Mouse (Mus musculus): Measurements from ENCODE around the gene Dio1. TPM values are rescaled to one million over a fixed set of nuclear protein-coding genes. Genes with fewer than 3 reads are reported as not detected.
A peak's percentile ranks its signal among the peaks of the same experiment; 100 is the strongest.

Dio1 gene
- polyA plus RNA-seq (2016; fragmentation: Nextera tagmentation; extraction: Ambion mirVana) = not detected in 2 replicates

- H3K4me2 ChIP-seq = no peak within 1 kb of the TSS
- H3K36me3 ChIP-seq = no peaks in the 10 kb centered on the region
- WGBS = 46% methylated on average over 6 of the region's 6 CpGs
- peaks cover 12% of the 10 kb centered on the region; the same call in 1 of the 2 replicates for H3K4me1 ChIP-seq (replicated peaks)
- H3K27ac ChIP-seq = no peak within 1 kb of the TSS
- H3K9me3 ChIP-seq = no peaks in the 10 kb centered on the region
- H3K9ac ChIP-seq (replicated peaks) = no peak within 1 kb of the TSS
- peaks cover 6% of the 10 kb centered on the region; the same call in 1 of the 2 replicates for H3K27me3 ChIP-seq
- H3K4me3 ChIP-seq (replicated peaks) = no peak within 1 kb of the TSS
- ATAC-seq (ENCODE audit: insufficient number of reproducible peaks, insufficient read depth, low FRiP score, low TSS enrichment, low read depth) = no peak
Observed at GRCm38 (mm10) chr4:107306966-107307365, at the start of gene Dio1. Gene Dio1, minus strand, starts transcription at chr4:107307169.

GRCm38 (mm10) chr4:107354543-107354942 lies 47.6 kb upstream of the Dio1 start:
- Histone ChIP-seq H3K4me3 (replicated peaks) (no peak overlapping the region), H3K36me3 (peaks cover 17% of the 10 kb centered on the region), H3K27ac (no peak overlapping the region), H3K4me1 (replicated peaks) (peaks cover 11% of the 10 kb centered on the region), H3K9ac (replicated peaks) (no peak overlapping the region), H3K9me3 (no peaks in the 10 kb centered on the region), H3K4me2 (no peak overlapping the region), H3K27me3 (no peaks in the 10 kb centered on the region)
- WGBS = 13% methylated on average over 4 of the region's 4 CpGs
- ATAC-seq (ENCODE audit: insufficient number of reproducible peaks, insufficient read depth, low FRiP score, low TSS enrichment, low read depth) = no peak

GRCm38 (mm10) chr4:107354126-107354525 lies 47.2 kb upstream of the Dio1 start:
- no peak for ATAC-seq (ENCODE audit: insufficient number of reproducible peaks, insufficient read depth, low FRiP score, low TSS enrichment, low read depth)
- Histone ChIP-seq H3K4me3 (replicated peaks) (no peak overlapping the region), H3K4me2 (no peak overlapping the region), H3K36me3 (peaks cover 15% of the 10 kb centered on the region), H3K27ac (no peak overlapping the region), H3K4me1 (replicated peaks) (peaks cover 11% of the 10 kb centered on the region), H3K9me3 (no peaks in the 10 kb centered on the region), H3K9ac (replicated peaks) (no peak overlapping the region), H3K27me3 (no peaks in the 10 kb centered on the region)
- 63% methylated on average over 5 of the region's 5 CpGs for WGBS

- Histone ChIP-seq H3K4me3 (replicated peaks) (no peak overlapping the region), H3K27me3 (no peaks in the 10 kb centered on the region), H3K9ac (replicated peaks) (no peak overlapping the region), H3K9me3 (no peaks in the 10 kb centered on the region), H3K4me2 (no peak overlapping the region), H3K36me3 (peaks cover 15% of the 10 kb centered on the region), H3K4me1 (replicated peaks) (peaks cover 16% of the 10 kb centered on the region), H3K27ac (no peak overlapping the region)
- WGBS = 84% methylated on average over 3 of the region's 3 CpGs
- ATAC-seq (ENCODE audit: insufficient number of reproducible peaks, insufficient read depth, low FRiP score, low TSS enrichment, low read depth) = no peak
Observed at GRCm38 (mm10) chr4:107353612-107354011, 46.6 kb upstream of the Dio1 start.

- no peak overlapping the region for H3K9ac ChIP-seq (replicated peaks)
- H3K4me1 ChIP-seq (replicated peaks) = peaks cover 18% of the 10 kb centered on the region
- H3K36me3 ChIP-seq = peaks cover 31% of the 10 kb centered on the region
- no peak overlapping the region for H3K27ac ChIP-seq
- no peak overlapping the region for H3K4me3 ChIP-seq (replicated peaks)
- no peak overlapping the region for H3K4me2 ChIP-seq
- no peaks in the 10 kb centered on the region for H3K9me3 ChIP-seq
- no peak for ATAC-seq (ENCODE audit: insufficient number of reproducible peaks, insufficient read depth, low FRiP score, low TSS enrichment, low read depth)
- H3K27me3 ChIP-seq = no peaks in the 10 kb centered on the region
Observed at GRCm38 (mm10) chr4:107351368-107351767, 44.4 kb upstream of the Dio1 start.

- no peak overlapping the region for H3K27ac ChIP-seq
- peaks cover 45% of the 10 kb centered on the region for H3K36me3 ChIP-seq
- H3K27me3 ChIP-seq = no peaks in the 10 kb centered on the region
- H3K9ac ChIP-seq (replicated peaks) = no peak overlapping the region
- H3K4me1 ChIP-seq (replicated peaks) = peaks cover 14% of the 10 kb centered on the region
- WGBS = 65% methylated on average over 8 of the region's 8 CpGs
- ATAC-seq (ENCODE audit: insufficient number of reproducible peaks, insufficient read depth, low FRiP score, low TSS enrichment, low read depth) = peak; percentile 5; the same call in 1 of the 2 replicates
- no peaks in the 10 kb centered on the region for H3K9me3 ChIP-seq
- H3K4me3 ChIP-seq (replicated peaks) = no peak overlapping the region
- H3K4me2 ChIP-seq = no peak overlapping the region
Observed at GRCm38 (mm10) chr4:107349311-107350008, 42.5 kb upstream of the Dio1 start.

- no peak for ATAC-seq (ENCODE audit: insufficient number of reproducible peaks, insufficient read depth, low FRiP score, low TSS enrichment, low read depth)
- H3K27ac ChIP-seq = peak overlapping the region; percentile 50; the same call in 1 of the 2 replicates
- 71% methylated on average over 20 of the region's 20 CpGs for WGBS
Observed at GRCm38 (mm10) chr4:107348529-107349310, 41.8 kb upstream of the Dio1 start.

GRCm38 (mm10) chr4:107347221-107347620 lies 40.3 kb upstream of the Dio1 start:
- H3K27ac ChIP-seq = no peak overlapping the region
- ATAC-seq (ENCODE audit: insufficient number of reproducible peaks, insufficient read depth, low FRiP score, low TSS enrichment, low read depth) = no peak
- WGBS = 63% methylated on average over 6 of the region's 6 CpGs

More at GRCm38 (mm10) chr4:107348529-107349310, 41.8 kb upstream of the Dio1 start:
- Histone ChIP-seq H3K9ac (replicated peaks) (no peak overlapping the region), H3K36me3 (peaks cover 45% of the 10 kb centered on the region), H3K4me3 (replicated peaks) (no peak overlapping the region), H3K27me3 (no peaks in the 10 kb centered on the region), H3K9me3 (no peaks in the 10 kb centered on the region), H3K4me1 (replicated peaks) (peaks cover 7% of the 10 kb centered on the region; the same call in 1 of the 2 replicates), H3K4me2 (no peak overlapping the region)

GRCm38 (mm10) chr4:107344612-107345011 lies 37.6 kb upstream of the Dio1 start:
- Histone ChIP-seq H3K36me3 (peaks cover 38% of the 10 kb centered on the region), H3K4me2 (no peak overlapping the region), H3K27ac (no peak overlapping the region), H3K9me3 (no peaks in the 10 kb centered on the region), H3K27me3 (no peaks in the 10 kb centered on the region), H3K9ac (replicated peaks) (no peak overlapping the region), H3K4me1 (replicated peaks) (peaks cover 18% of the 10 kb centered on the region), H3K4me3 (replicated peaks) (no peak overlapping the region)
- 89% methylated on average over 7 of the region's 7 CpGs for WGBS
- ATAC-seq (ENCODE audit: insufficient number of reproducible peaks, insufficient read depth, low FRiP score, low TSS enrichment, low read depth) = no peak

More at GRCm38 (mm10) chr4:107347221-107347620, 40.3 kb upstream of the Dio1 start:
- no peak overlapping the region for H3K9ac ChIP-seq (replicated peaks)
- no peak overlapping the region for H3K4me2 ChIP-seq
- H3K27me3 ChIP-seq = no peaks in the 10 kb centered on the region
- H3K4me1 ChIP-seq (replicated peaks) = peaks cover 7% of the 10 kb centered on the region; the same call in 1 of the 2 replicates
- H3K9me3 ChIP-seq = no peaks in the 10 kb centered on the region
- H3K36me3 ChIP-seq = peaks cover 53% of the 10 kb centered on the region
- H3K4me3 ChIP-seq (replicated peaks) = no peak overlapping the region

- H3K4me1 ChIP-seq (replicated peaks) = peaks cover 12% of the 10 kb centered on the region
- no peak overlapping the region for H3K9ac ChIP-seq (replicated peaks)
- peaks cover 33% of the 10 kb centered on the region for H3K36me3 ChIP-seq
- H3K27ac ChIP-seq = peak overlapping the region; percentile 79
- 0 out of 2 replicates have a peak overlapping the region, but pooled peaks have one; percentile 6 for H3K4me2 ChIP-seq
- no peaks in the 10 kb centered on the region for H3K9me3 ChIP-seq
- no peak overlapping the region for H3K4me3 ChIP-seq (replicated peaks)
- no peaks in the 10 kb centered on the region for H3K27me3 ChIP-seq
- 41% methylated on average over 5 of the region's 5 CpGs for WGBS
- no peak for ATAC-seq (ENCODE audit: insufficient number of reproducible peaks, insufficient read depth, low FRiP score, low TSS enrichment, low read depth)
Observed at GRCm38 (mm10) chr4:107341354-107341753, 34.4 kb upstream of the Dio1 start.

GRCm38 (mm10) chr4:107337455-107337854 lies 30.5 kb upstream of the Dio1 start:
- ATAC-seq (ENCODE audit: insufficient number of reproducible peaks, insufficient read depth, low FRiP score, low TSS enrichment, low read depth) = no peak
- no peak overlapping the region for H3K4me3 ChIP-seq (replicated peaks)
- peaks cover 12% of the 10 kb centered on the region for H3K4me1 ChIP-seq (replicated peaks)
- H3K9me3 ChIP-seq = peaks cover 3% of the 10 kb centered on the region; the same call in 1 of the 2 replicates
- H3K9ac ChIP-seq (replicated peaks) = no peak overlapping the region
- H3K27me3 ChIP-seq = no peaks in the 10 kb centered on the region
- peaks cover 14% of the 10 kb centered on the region for H3K36me3 ChIP-seq
- no peak overlapping the region for H3K4me2 ChIP-seq
- H3K27ac ChIP-seq = no peak overlapping the region
- WGBS = 92% methylated on average over 5 of the region's 5 CpGs

Data from limb, embryonic 12.5 days (tissue).